Mouse (Mus musculus): Measurements from ENCODE around the gene Samt3. TPM values are rescaled to one million over a fixed set of nuclear protein-coding genes. Genes with fewer than 3 reads are reported as not detected.

Gene Samt3
- polyA plus RNA-seq (2012; rRNA removed), result not detected in 2 replicates

DNA sequence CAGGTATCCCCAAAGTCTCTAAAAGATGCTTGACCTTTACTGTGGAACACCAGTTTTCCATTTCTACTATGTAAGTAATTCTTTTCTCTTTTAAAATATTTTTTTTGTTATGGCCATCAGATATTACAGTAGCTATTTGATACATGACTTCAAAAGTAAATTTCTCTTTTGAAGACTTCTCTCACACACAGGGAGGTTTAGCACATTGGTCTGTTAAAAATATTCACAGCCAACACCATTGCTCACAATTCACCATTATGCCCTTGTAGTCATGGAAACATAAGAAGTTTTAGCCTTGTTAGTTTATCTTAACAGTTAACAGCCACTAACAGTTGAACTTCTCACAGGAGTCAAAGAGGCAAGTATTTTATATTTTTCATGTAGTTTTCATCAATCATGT lies at the start of gene Samt3:
Gene Samt3, plus strand, starts transcription at position 301 of the 400 bp plus-strand sequence.
- no peak for DNase-seq (ENCODE audit: low spot score)

GRCm38 (mm10) chrX:86016591-86016990 lies 27.4 kb upstream of the Samt3 start:
- DNase-seq (ENCODE audit: low spot score), result no peak

- no peak for DNase-seq (ENCODE audit: low spot score)
Measured at GRCm38 (mm10) chrX:86088672-86089071, 44.7 kb downstream of the Samt3 start.

Other genes starting within 250 kb of the Samt3 start
- gene 5430427O19Rik, start 173.8 kb upstream of the Samt3 start, polyA plus RNA-seq (2012; rRNA removed), result 0.22 and 0.32 TPM in 2 replicates
- not detected in 2 replicates for gene Nr0b1, start 147.6 kb downstream of the Samt3 start, polyA plus RNA-seq (2012; rRNA removed)

Data from urinary bladder, adult 2 months (tissue).